Mouse (Mus musculus) c-Kit-positive CD71-positive TER-119-positive erythroid progenitor cells, embryonic 14.5 days (primary cell): Measurements from ENCODE around the gene Lct.
"Not testable (repeated sequence)": the region's sequence is repeated elsewhere in the genome, so short reads cannot be mapped to it uniquely, and the experiment has no call there.

Experiments
- DNase-seq: peaks from one replicate; pipeline ENCODE4 v3.0.0-alpha.2; 2013; ENCODE audit warnings: low spot score

Lct gene

GRCm38 (mm10) chr1:128328218-128328617 lies at the start of gene Lct:
TSS of gene Lct (minus strand) at chr1:128328318.
- no peak for DNase-seq

GRCm38 (mm10) chr1:128376841-128377240 lies 48.7 kb upstream of the Lct start:
- DNase-seq = no peak

- no peak for DNase-seq
Measured at GRCm38 (mm10) chr1:128372143-128372860, 44.2 kb upstream of the Lct start.

GRCm38 (mm10) chr1:128368732-128369441 lies 40.8 kb upstream of the Lct start:
- DNase-seq = peak; percentile 68

DNA sequence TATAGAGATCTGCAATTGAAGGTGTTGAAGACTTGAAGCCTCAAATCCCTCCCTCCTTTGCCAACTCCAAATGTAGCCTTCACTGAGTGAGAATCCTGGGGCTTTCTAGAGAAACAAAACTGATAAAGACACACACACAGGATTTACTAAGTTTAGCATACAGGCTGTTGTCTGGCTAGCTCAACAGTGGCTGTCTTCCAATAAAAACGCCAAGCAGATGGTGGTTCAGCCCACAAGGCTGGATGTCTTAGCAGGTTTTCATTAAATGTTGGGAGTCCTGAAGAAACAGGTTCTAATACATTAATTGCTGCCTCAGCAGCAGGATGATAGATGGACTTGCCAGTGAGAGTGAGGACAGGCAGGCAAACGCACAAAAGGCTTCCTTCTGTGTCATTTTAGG lies 32.5 kb upstream of the Lct start:
- no peak for DNase-seq

DNA sequence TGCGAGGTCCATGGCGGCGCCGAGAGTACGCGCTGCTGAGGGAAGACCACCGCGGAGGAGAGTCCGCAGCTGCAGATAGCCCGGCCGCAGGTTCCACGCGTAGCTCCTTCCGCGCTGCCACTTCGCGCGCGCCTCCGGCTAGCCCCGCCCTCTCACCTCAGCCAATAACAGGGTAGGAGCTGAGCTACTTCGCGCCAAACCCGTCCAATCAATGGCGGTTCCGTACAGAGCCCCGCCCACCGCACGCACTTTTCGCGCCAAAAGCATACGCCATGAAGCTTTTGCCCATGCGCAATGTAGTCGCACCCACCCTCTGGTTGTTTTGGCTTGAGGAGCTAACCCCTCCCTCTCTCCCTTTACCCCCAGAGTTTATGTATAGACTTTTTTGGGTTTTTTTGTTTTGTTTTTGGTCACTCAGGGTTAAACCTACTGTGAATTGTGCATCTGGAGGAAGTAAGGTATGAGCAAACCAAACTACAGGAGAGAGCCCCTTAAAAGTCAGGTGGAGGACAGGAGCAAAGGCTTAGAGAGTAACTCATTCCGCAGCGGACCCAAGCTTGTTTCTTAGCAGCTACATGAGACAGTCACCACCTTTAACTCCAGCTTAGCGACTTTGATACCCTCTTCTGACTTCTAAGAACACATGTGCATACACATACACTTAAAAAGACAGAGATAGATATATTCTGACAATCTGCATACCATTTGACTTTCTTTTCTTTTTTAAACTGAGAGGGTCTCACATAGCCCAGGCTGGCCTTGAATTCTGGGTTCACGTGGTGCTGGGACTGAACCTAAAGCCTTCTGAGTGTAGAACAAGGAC lies 31.6 kb upstream of the Lct start, which contains the start of gene Mcm6:
Gene Mcm6 (minus strand): TSS at position 111 of the 823 bp plus-strand sequence.
- peak; percentile 96 for DNase-seq

- DNase-seq = no peak
Measured at GRCm38 (mm10) chr1:128358916-128359553, 30.9 kb upstream of the Lct start.

DNA sequence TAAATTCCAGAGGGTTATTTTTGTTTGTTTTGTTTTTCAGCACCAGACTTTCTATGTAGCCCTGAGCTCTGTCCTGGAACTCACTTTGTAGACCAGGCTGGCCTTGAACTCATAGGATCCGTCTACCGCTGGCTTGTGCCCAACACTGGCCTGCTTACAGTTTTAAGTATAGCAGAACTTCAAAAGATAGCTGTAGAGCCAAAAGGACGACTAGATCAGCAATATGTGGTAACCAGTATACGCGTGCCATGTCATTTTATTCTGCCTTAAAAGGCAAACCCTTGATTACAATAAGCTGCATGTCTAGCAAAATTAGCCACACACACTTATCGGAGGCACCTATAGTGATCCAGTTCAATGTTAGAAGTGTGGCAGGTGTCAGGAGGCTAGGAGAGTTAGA lies 30.2 kb upstream of the Lct start:
- peak; percentile 23 for DNase-seq

DNA sequence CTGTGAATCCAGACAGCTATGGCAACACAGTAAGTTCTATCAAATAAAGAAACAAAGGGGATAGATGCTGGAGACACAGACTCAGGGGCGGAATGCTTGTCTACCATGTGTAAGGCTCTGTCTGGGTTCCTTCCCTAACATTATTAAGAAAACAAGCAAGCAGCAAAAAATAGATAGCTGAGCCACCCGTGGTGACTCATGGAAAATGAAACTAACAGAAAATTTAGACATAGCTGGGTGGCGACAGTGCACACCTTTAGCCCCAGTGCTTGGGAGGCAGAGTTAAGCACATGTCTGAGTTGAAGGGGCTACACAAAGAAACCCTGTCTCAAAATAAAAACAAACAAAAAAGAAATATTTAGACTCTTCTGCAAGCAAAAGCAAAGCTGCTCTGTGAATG lies 29.3 kb upstream of the Lct start:
- peak; percentile 48 for DNase-seq

DNA sequence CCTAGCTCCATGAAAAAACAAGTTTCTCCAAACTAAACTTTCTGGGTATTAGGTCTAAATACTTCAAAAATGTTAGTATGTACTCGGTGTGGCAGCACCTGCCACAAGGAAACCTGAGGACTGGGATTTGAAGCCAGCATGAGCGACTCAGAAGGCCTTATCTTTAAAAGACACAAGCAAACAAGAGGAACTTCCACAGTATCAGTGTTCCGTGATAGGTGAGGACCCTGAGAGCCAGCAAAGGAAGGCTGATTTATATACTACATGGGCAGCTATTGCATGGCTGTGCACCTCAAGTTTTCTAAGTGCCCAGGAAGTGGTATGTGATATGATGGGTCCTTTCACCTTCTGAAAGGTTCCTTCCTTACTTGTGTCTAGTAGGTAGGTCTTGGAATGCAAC lies 25.0 kb upstream of the Lct start:
- no peak for DNase-seq

- DNase-seq = no peak
Measured at GRCm38 (mm10) chr1:128344232-128344631, 16.1 kb upstream of the Lct start.

DNA sequence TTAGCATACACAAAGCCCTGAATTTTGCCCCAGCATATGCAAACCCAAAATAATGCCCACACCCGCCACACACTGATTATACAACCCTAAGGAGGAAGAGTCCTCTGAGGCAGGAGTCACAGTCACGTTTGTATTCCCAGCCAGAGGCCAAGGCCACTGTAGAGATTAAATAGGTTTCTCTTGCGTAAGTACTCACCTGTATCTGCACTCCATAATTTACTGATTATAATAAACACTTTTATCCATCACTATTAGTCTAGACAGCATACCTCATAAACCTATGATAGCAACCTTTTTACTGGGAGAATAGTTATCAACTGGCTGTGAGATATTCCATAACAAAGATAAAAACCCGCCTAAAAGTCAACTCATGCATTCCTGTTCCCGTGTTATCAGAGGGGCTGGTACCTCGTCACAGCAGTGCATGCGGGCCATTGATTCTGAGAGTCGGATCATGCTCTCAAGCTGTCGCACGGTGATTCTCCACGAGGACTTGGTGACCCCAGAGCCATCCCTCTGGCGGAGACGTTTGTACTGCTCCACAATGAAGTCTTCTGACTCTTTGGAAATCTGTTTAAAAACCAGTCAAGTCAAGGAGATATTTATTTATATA lies 9.7 kb upstream of the Lct start:
- DNase-seq = no peak

- DNase-seq = no peak
Measured at GRCm38 (mm10) chr1:128330313-128330712, 2.2 kb upstream of the Lct start.

DNA sequence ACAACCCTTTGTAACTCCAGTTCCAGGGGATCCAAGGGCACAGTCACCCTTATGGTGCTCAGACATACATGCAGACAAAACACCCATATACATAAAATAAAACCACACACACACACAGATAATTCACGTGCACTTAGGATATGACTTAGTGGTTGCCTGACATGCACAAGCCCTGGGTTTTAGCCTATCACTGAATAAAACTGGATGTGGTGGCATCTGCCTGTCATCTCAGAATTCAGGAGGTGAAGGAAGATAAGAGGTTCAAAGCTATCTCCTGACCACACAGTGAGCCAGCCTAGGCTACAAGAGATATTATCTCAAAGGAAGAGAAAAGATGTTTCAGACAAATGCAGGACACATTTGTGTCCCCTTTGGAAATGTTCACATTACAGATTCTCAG lies 953 bp downstream of the Lct start:
- no peak for DNase-seq

DNA sequence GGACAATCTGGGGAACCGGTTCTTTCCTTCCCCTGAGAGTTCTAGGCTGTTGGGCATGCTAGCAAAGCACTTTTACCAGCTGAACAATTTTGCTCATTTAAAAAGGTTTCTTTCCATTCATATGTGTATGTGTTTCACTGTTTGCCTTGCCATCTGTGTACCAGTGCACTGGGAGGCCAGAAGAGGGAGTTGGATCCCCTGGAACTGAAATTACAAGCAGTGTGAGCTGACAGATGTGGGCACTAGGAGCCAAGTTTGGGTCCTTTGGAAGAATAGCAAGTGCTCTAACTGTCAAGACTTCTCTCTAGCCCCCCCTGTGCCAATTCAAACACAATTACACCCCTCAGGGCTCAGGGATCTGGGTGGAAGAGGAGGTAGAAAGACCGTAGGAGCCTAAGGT lies 3.3 kb downstream of the Lct start:
- no peak for DNase-seq

DNA sequence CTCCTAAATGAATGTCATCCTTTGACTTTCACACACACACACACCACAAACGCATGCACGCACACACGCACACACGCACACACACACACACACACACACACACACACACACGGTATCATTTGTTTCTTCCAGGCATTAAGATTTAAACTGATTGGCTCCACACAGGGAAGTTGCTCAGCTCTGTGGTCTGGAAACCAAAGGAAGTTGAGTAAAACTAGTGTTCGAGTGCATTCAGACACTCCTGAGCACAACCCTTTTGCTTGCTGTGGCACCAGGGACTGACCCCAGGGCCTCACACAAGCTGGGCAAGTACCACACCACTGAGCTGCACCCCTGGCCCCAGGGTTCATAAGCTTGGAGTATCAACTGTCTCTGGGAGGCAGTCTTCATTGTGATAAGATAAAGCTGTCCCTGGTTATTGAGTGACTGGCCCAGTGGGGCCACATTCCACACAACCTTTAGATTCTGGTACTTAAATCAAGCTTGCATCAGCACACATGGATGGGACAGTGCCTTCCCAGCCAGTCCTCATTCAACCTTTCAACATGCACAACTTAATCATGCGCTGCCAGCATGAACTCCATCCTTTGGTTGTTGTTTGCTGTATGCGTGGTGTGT lies 5.0 kb downstream of the Lct start:
- no peak for DNase-seq

DNA sequence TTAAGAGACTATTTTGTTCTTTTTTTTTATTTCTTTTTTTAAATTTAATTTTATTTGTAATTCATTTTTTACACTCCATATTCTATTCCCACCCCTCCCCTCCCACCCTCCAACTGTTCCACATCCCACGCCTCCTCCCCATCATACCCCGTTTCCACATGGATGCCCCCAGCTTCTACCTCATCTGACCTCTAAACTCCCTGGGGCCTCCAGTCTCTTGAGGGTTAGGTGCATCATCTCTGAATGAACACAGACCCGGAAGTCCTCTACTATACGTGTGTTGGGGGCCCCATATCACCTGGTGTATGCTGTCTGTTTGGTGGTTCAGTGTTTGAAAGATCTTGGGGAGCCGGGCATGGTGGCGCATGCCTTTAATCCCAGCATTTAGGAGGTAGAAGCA lies 8.9 kb downstream of the Lct start:
- not testable (repeated sequence) for DNase-seq

DNA sequence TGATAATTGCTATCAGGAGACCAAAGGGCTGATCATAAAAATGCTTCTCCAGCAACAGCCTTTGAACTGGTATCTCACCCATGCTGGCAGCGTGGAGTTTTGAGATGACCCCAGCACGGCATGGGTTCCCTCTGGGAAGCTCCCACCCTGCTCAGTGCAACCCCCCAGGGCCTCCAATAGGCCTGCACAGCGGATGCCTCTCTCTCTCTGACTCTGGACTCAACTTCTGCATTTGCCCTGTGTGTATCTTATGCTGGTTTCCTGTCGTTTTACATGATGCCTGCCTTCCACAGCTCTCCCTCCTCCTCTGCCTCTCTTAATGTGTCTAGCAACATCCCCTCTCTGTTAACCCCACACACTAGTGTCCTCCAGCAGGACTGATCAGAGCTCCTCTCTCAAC lies 13.5 kb downstream of the Lct start:
- no peak for DNase-seq

GRCm38 (mm10) chr1:128309043-128309442 lies 19.1 kb downstream of the Lct start:
- DNase-seq = no peak

- DNase-seq = no peak
Measured at GRCm38 (mm10) chr1:128303900-128304299, 24.2 kb downstream of the Lct start.
